Mouse (Mus musculus) C2C12 (cell line): ENCODE results near the gene Scd2. TPM values are rescaled to one million over a fixed set of nuclear protein-coding genes. Genes with fewer than 3 reads are reported as not detected.
A peak's percentile ranks its signal among the peaks of the same experiment; 100 is the strongest.

Experiments used
- H3K27me3 ChIP-seq: one replicate; pipeline ENCODE4 v1.6.1; 2011; ENCODE audit not compliant: control insufficient read depth, insufficient read depth, insufficient read length
- H3K36me3 ChIP-seq: one replicate; pipeline ENCODE4 v1.6.1; 2011; ENCODE audit not compliant: control insufficient read depth, insufficient read depth
- H3K4me3 ChIP-seq: one replicate; pipeline ENCODE4 v1.5.1; 2011; ENCODE audit warnings: mild to moderate bottlenecking, control low read depth; ENCODE audit not compliant: poor library complexity, insufficient read depth, severe bottlenecking
- H3K79me2 ChIP-seq: one replicate; pipeline ENCODE4 v1.6.1; 2011; ENCODE audit not compliant: control insufficient read depth, insufficient read depth
- H3K79me3 ChIP-seq: one replicate; pipeline ENCODE4 v1.6.1; 2011; ENCODE audit warnings: low read depth, control low read depth
- H3ac ChIP-seq: one replicate; pipeline ENCODE3; 2011; ENCODE audit warnings: low read depth; ENCODE audit not compliant: control insufficient read depth, insufficient read length
- CEBPB ChIP-seq: IDR thresholded peaks from one replicate; pipeline ENCODE4 v1.6.1; 2011; ENCODE audit warnings: low read depth, mild to moderate bottlenecking, control low read depth, moderate library complexity
- CTCF ChIP-seq: IDR thresholded peaks from one replicate; pipeline ENCODE4 v1.5.1; 2011; ENCODE audit not compliant: control insufficient read depth, insufficient read depth, insufficient read length
- FOSL1 ChIP-seq: IDR thresholded peaks from one replicate; pipeline ENCODE4 v1.8.0; 2011; ENCODE audit warnings: mild to moderate bottlenecking, low read length; ENCODE audit not compliant: poor library complexity, insufficient read depth, severe bottlenecking
- MAX ChIP-seq: IDR thresholded peaks from one replicate; pipeline ENCODE4 v1.6.1; 2011; ENCODE audit warnings: mild to moderate bottlenecking, control low read depth
- MYOD1 ChIP-seq: IDR thresholded peaks from one replicate; pipeline ENCODE4 v1.6.1; 2011; ENCODE audit warnings: low read depth; ENCODE audit not compliant: control insufficient read depth, insufficient read length
- MYOG ChIP-seq: IDR thresholded peaks from one replicate; pipeline ENCODE4 v1.6.1; 2011; ENCODE audit not compliant: control insufficient read depth, insufficient read length; ENCODE audit errors: extremely low read depth
- USF1 ChIP-seq: IDR thresholded peaks from one replicate; pipeline ENCODE4 v1.6.1; 2011; ENCODE audit warnings: low read depth, mild to moderate bottlenecking, control low read depth, moderate library complexity
- polyA plus RNA-seq: library from polyadenylated mRNA; unstranded; fragments of >200 nt; fragmentation: generic; extraction: Trizol; gene quantifications from one replicate; pipeline ENCODE4 v1.2.1, GENCODE M21; 2012; ENCODE audit warnings: missing spikeins

The Scd2 gene
- polyA plus RNA-seq, 1 experiment = 144 TPM

DNA sequence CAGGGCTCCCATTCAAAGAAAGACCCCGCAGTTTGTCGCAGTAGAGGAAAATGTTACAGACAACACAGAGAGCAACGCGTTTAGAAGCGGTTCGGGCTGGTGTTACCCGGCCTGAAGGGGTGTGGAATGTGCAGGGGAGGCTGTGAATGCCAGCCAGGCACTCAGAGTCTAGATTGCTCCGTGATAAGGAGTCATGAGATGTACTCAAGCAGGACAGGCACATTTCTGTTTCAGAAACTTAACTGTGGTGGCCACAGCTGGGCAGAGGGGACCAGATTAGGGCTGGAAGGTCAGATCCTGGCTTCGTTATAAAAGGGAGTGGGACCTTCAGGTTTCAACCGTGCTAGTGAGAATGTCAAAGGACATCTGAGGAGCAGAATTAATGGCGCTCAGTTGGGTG lies 8.8 kb upstream of the Scd2 start:
- H3K79me2 ChIP-seq = no peaks in the 10 kb centered on the region
- no peaks in the 10 kb centered on the region for H3K79me3 ChIP-seq
- no peaks in the 10 kb centered on the region for H3K36me3 ChIP-seq
- H3ac ChIP-seq = peak overlapping the region; percentile 45
- no peaks in the 10 kb centered on the region for H3K27me3 ChIP-seq
- H3K4me3 ChIP-seq = peak overlapping the region; percentile 28
- TF ChIP-seq MAX (peak; percentile 8), CEBPB (no peak)

DNA sequence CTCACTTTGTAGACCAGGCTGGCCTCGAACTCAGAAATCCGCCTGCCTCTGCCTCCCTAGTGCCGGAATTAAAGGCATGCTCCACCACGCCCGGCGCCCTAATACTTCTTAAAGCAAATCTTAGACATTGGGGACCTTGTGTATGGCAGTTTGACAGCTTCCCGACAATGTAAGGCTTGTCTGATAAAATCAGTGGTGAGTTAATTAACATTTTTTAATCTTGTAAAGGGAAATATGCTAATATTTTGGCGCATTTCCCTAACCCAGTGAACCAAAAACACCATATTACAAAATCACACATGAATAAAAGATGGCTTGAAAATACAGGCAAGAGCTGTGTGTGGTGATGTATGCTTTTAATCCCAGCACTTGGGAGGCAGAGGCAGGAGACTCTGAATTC lies 7.9 kb upstream of the Scd2 start:
- Histone ChIP-seq H3K79me3 (no peaks in the 10 kb centered on the region), H3K27me3 (no peaks in the 10 kb centered on the region), H3K79me2 (no peaks in the 10 kb centered on the region), H3K4me3 (no peak overlapping the region), H3ac (no peak overlapping the region), H3K36me3 (no peaks in the 10 kb centered on the region)
- TF ChIP-seq MYOG = no peak
- TF ChIP-seq MAX = no peak
- no peak for TF ChIP-seq MYOD1
- TF ChIP-seq USF1 = no peak
- no peak for TF ChIP-seq CTCF
- TF ChIP-seq FOSL1 = no peak

DNA sequence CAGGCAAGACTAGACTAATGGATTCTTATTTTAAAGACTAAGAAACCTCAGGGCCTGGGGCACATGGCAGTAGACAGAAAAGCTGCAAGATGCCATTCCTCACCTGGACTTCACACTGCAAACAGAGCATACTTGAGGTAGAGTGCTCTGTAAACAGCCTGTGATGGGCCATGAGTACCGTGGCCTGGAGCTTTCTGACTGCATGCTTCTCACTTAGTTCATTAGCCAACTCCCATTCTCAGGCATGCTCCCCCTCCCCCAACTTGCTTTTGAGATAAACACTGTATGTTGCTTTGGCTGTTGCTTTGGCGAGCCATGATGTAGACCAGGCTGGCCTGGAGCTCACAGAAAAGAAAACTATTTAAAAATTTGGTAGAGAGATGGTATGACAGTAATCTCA lies 7.4 kb upstream of the Scd2 start:
- no peak for TF ChIP-seq MYOG
- no peak for TF ChIP-seq CEBPB
- no peak for TF ChIP-seq USF1
- TF ChIP-seq CTCF = no peak
- no peak for TF ChIP-seq MAX
- TF ChIP-seq MYOD1 = no peak
- TF ChIP-seq FOSL1 = no peak
- Histone ChIP-seq H3K79me2 (no peaks in the 10 kb centered on the region), H3K27me3 (no peaks in the 10 kb centered on the region), H3ac (no peak overlapping the region), H3K36me3 (no peaks in the 10 kb centered on the region), H3K4me3 (no peak overlapping the region), H3K79me3 (no peaks in the 10 kb centered on the region)

DNA sequence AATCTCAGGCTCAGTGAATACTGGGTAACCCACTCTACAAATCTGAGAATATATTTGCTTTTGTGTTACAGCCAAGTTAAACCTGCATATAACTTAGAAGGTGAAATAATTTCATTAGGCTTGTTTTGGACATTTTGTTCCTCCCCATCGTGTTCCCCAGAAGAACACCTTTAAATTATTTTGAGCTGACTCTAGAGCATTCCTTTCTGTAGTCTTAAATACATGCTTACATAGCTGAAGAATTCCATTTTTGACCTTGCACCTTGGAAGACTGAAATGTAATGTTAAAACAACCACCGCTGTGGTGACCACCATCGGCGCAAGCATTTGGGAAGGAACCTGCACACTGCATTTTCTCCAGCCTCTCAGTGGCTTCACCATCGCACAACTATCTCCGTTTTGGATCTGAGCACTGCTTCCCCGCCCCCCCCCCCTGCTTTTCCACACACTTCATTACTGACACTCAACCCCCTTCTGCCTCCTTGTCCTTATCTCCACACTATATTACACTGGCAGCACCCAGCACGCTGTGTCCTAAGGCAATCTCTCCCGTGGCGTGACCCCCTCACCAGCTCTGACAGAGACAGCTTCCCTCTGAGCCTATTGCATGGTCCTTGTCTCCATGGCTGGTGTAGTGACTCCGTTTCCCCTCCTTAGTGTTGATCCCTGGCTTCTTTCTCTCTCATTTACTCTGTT lies 5.9 kb upstream of the Scd2 start:
- no peaks in the 10 kb centered on the region for H3K27me3 ChIP-seq
- H3ac ChIP-seq = no peak overlapping the region
- TF ChIP-seq USF1 (no peak), MYOG (no peak), CTCF (no peak), MYOD1 (no peak)
- no peaks in the 10 kb centered on the region for H3K79me3 ChIP-seq
- H3K79me2 ChIP-seq = no peaks in the 10 kb centered on the region
- H3K4me3 ChIP-seq = no peak overlapping the region
- H3K36me3 ChIP-seq = no peaks in the 10 kb centered on the region

DNA sequence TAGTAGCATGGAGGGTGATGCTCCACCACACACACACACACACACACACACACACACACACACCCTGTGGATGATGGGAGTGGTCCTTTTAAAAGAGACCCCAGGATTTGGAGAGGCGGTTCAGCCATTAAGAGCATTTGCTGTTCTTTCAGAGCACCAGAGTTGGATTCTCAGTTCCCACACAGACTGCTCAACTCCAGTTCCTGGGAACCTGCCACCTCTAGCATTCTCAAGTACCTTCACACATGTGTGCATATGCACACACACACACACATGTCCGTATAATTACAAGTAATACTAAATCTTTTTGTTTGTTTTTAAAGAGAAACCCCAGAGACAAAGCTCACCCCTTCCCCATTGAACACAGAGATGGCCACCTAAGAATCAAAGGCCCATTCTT lies 1.4 kb upstream of the Scd2 start:
- Histone ChIP-seq H3K79me2 (peaks cover 33% of the 10 kb centered on the region), H3K27me3 (no peaks in the 10 kb centered on the region), H3K79me3 (peaks cover 32% of the 10 kb centered on the region), H3ac (no peak overlapping the region), H3K4me3 (no peak overlapping the region), H3K36me3 (peaks cover 22% of the 10 kb centered on the region)
- TF ChIP-seq MAX (no peak), CTCF (no peak), CEBPB (no peak), MYOG (no peak), FOSL1 (no peak), MYOD1 (no peak), USF1 (no peak)

DNA sequence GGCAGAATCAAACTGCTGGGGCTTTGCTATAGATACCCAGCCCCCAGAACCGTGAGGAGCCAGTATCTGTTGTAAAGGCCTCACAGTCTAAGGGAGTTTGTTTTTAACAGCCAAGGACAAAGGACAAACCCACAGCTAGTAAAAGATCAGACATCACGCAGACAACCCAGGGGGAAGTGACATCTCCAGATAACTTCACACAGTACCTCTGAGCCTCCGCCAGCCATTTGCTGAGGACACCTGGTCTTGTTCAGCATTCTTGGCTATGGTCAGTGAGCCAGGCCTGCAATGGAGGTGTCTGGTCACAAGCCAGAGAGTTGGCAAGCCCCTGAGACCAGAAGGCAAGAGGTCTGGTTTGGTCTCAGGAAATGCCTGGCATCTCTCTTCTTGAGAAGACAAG lies 991 bp upstream of the Scd2 start:
- no peaks in the 10 kb centered on the region for H3K27me3 ChIP-seq
- H3K36me3 ChIP-seq = peaks cover 26% of the 10 kb centered on the region
- peaks cover 36% of the 10 kb centered on the region for H3K79me3 ChIP-seq
- H3ac ChIP-seq = no peak overlapping the region
- H3K79me2 ChIP-seq = peaks cover 37% of the 10 kb centered on the region
- H3K4me3 ChIP-seq = no peak overlapping the region
- no peak for TF ChIP-seq CEBPB
- no peak for TF ChIP-seq USF1
- no peak for TF ChIP-seq MYOD1
- no peak for TF ChIP-seq CTCF
- no peak for TF ChIP-seq MYOG
- TF ChIP-seq MAX = no peak
- TF ChIP-seq FOSL1 = no peak
